Mouse (Mus musculus) myocyte (in vitro differentiated cells): ENCODE data around the gene Dcst1.

Experiments
- E2F4 ChIP-seq: IDR thresholded peaks from one replicate; pipeline ENCODE4 v1.6.1; 2011; ENCODE audit warnings: mild to moderate bottlenecking, control low read depth, moderate library complexity; ENCODE audit not compliant: insufficient read depth
- MAX ChIP-seq: IDR thresholded peaks from one replicate; pipeline ENCODE4 v1.6.1; 2011; ENCODE audit warnings: low read depth, mild to moderate bottlenecking, control low read depth
- POLR2A ChIP-seq: IDR thresholded peaks from one replicate; pipeline ENCODE4 v1.6.1; 2011; ENCODE audit warnings: low read depth, mild to moderate bottlenecking, control low read depth, moderate library complexity; ENCODE audit not compliant: insufficient read length
- POLR2AphosphoS2 ChIP-seq: IDR thresholded peaks from one replicate; pipeline ENCODE4 v1.6.1; 2011; ENCODE audit warnings: low read depth, control low read depth; ENCODE audit not compliant: insufficient read length
- REST ChIP-seq: IDR thresholded peaks from one replicate; pipeline ENCODE4 v1.6.1; 2011; ENCODE audit warnings: mild to moderate bottlenecking, control low read depth, moderate library complexity; ENCODE audit not compliant: insufficient read depth, insufficient read length
- TCF12 ChIP-seq: IDR thresholded peaks from one replicate; pipeline ENCODE4 v1.6.1; 2011; ENCODE audit warnings: mild to moderate bottlenecking, control low read depth; ENCODE audit not compliant: poor library complexity, insufficient read depth, severe bottlenecking
- USF1 ChIP-seq: IDR thresholded peaks from one replicate; pipeline ENCODE4 v1.6.1; 2011; ENCODE audit warnings: low read depth, mild to moderate bottlenecking, control low read depth, moderate library complexity

GRCm38 (mm10) chr3:89388901-89389740 is 24.1 kb upstream of the Dcst1 start:
- no peak for TF ChIP-seq TCF12
- TF ChIP-seq USF1: no peak
- no peak for TF ChIP-seq POLR2A
- TF ChIP-seq POLR2AphosphoS2: no peak
- no peak for TF ChIP-seq E2F4
- no peak for TF ChIP-seq REST
- TF ChIP-seq MAX: no peak
